In the genomic region with DNA sequence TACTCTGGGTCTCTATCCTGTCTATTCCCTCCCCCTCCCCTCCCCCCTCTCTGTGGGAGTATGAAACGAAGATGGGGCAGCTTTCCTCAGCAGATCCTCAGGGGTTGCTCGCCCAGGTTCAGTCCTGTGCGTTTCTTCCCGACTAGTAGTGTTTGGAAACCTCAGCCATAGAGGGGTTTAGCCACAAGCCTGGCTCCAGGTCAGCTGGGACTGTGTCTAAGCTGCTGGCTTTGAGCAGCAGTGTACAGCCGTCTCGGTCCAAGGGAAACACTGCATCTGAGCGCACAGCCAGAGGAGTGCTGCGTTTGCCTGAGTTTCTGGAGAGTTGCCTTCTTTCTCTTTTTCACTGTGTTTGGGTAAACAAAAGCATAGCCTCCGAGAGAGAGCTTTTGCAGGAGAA, we compare ENCODE assay signal across 8 mouse cellular contexts.
A peak's percentile ranks its signal among the peaks of the same experiment; 100 is the strongest.
DNase-seq lines count a peak whose midpoint lies in the region; ATAC-seq lines count a peak whose summit lies in the region.

No protein-coding gene starts in this region.

- no peak for ATAC-seq in erythroblast, adult 5-6 weeks (replicated peaks; ENCODE audit: low FRiP score, poor library complexity, severe bottlenecking)
- ATAC-seq in granulocyte monocyte progenitor cell, adult 5-6 weeks (replicated peaks; ENCODE audit: poor library complexity, severe bottlenecking), result no peak

- intact Hi-C loops in left cerebral cortex, postnatal 10 days (cut with DNase I), result no loop called here
- intact Hi-C loops in left cerebral cortex, postnatal 36 days (cut with DNase I), result no loop called here
- intact Hi-C loops in heart, postnatal 14 days (cut with DNase I), result no loop called here

- DNase-seq in left cerebral cortex, postnatal 10 days (ENCODE audit: extremely low spot score in 1 of 2, low spot score in 2 of 2), result peak; percentile 9 to 56
- no peak for DNase-seq in left cerebral cortex, postnatal 36 days (ENCODE audit: low spot score in 2 of 2)
- peak; percentile 52 for DNase-seq in fat pad, adult 2 months (ENCODE audit: extremely low read depth, low read depth, low spot score)
- peak; percentile 41 to 54 for DNase-seq in heart, postnatal 14 days
- DNase-seq in kidney, postnatal 36 days, result peak; percentile 33
- no peak for DNase-seq in T-cell, adult 2 months (ENCODE audit: low spot score)

Comparison
In these comparisons a context has a peak if more than half of its experiments do, and no peak if none do; other contexts are left out.
1. DNase-seq: peak in left cerebral cortex, postnatal 10 days (2 of 2), fat pad, adult 2 months (single experiment), heart, postnatal 14 days (2 of 2) and kidney, postnatal 36 days (2 of 2); none in left cerebral cortex, postnatal 36 days (0 of 2) and T-cell, adult 2 months (single experiment).